Mouse (Mus musculus) midbrain, embryonic 14.5 days (tissue): ENCODE data around the gene Agmat. TPM values are rescaled to one million over a fixed set of nuclear protein-coding genes. Genes with fewer than 3 reads are reported as not detected.
"Not testable (repeated sequence)": the region's sequence is repeated elsewhere in the genome, so short reads cannot be mapped to it uniquely, and the experiment has no call there.

Experiments
- ATAC-seq: fragments of 200-750 bp; cut with Nextera tagmentation; 2 replicates; pipeline ENCODE4 v1.8.0; 2017; ENCODE audit warnings: moderate number of reproducible peaks, moderate library complexity; ENCODE audit not compliant: low FRiP score, low TSS enrichment
- DNase-seq: peaks from one replicate; pipeline ENCODE4 v3.0.0-alpha.2; 2015
- H3K27ac ChIP-seq: fragments of 300-500 bp; sonication (generic); replicated peaks from 2 replicates; pipeline ENCODE4 v1.5.1; 2014; ENCODE audit warnings: mild to moderate bottlenecking, low read depth, low read length, moderate library complexity
- H3K27me3 ChIP-seq: fragments of 300-500 bp; sonication (generic); 2 replicates; pipeline ENCODE4 v1.6.1; 2014; ENCODE audit warnings: low read length, control low read depth, mixed read lengths; ENCODE audit not compliant: control insufficient read depth, insufficient read depth
- H3K36me3 ChIP-seq: fragments of 300-500 bp; sonication (generic); 2 replicates; pipeline ENCODE4 v1.6.1; 2014; ENCODE audit warnings: low read length, control low read depth; ENCODE audit not compliant: control insufficient read depth, insufficient read depth
- H3K4me1 ChIP-seq: fragments of 300-500 bp; sonication (generic); 2 replicates; pipeline ENCODE4 v1.6.1; 2014; ENCODE audit warnings: mild to moderate bottlenecking, antibody characterized with exemption, low read length, control low read depth; ENCODE audit not compliant: control insufficient read depth, insufficient read depth
- H3K4me2 ChIP-seq: fragments of 300-500 bp; sonication (generic); 2 replicates; pipeline ENCODE4 v1.6.1; 2014; ENCODE audit warnings: mild to moderate bottlenecking, low read length, moderate library complexity
- H3K4me3 ChIP-seq: fragments of 300-500 bp; sonication (generic); replicated peaks from 2 replicates; pipeline ENCODE4 v1.5.1; 2014; ENCODE audit warnings: low read depth, low read length
- H3K9ac ChIP-seq: fragments of 300-500 bp; sonication (generic); replicated peaks from 2 replicates; pipeline ENCODE4 v1.6.1; 2014; ENCODE audit warnings: mild to moderate bottlenecking, low read length, moderate library complexity
- H3K9me3 ChIP-seq: fragments of 300-500 bp; sonication (generic); 2 replicates; pipeline ENCODE4 v1.6.1; 2016; ENCODE audit warnings: low read length, control low read depth, mixed read lengths; ENCODE audit not compliant: control insufficient read depth
- WGBS: fragments of 180-500 bp; shearing (Covaris S2); extraction: QIAGEN DNeasy Blood & Tissue Kit; methylation state at CpG from one replicate; pipeline ENCODE4 v1.1.7; 2014; 5-methylcytosine and 5-hydroxymethylcytosine counted together
- polyA plus RNA-seq: library from polyadenylated mRNA; unstranded; fragments of >200 nt; fragmentation: Nextera tagmentation; extraction: Ambion mirVana; gene quantifications from 2 replicates; pipeline ENCODE4 v1.2.1, GENCODE M21; 2014

Agmat gene
- polyA plus RNA-seq, 1 experiment from 2014 or later = not detected

GRCm38 (mm10) chr4:141763476-141763875 is 17.0 kb downstream of the Agmat start:
- Histone ChIP-seq H3K36me3 (peaks cover 73% of the 10 kb centered on the region), H3K9ac (no peak overlapping the region), H3K4me1 (no peaks in the 10 kb centered on the region), H3K27ac (no peak overlapping the region), H3K4me3 (no peak overlapping the region), H3K9me3 (no peaks in the 10 kb centered on the region), H3K4me2 (no peak overlapping the region), H3K27me3 (no peaks in the 10 kb centered on the region)
- WGBS = 94% methylated on average over 12 of the region's 12 CpGs
- no peak for ATAC-seq
- DNase-seq = no peak

GRCm38 (mm10) chr4:141765008-141765407 is 18.5 kb downstream of the Agmat start:
- ATAC-seq (no peak), DNase-seq (no peak)
- 98% methylated on average over 3 of the region's 3 CpGs for WGBS
- no peak overlapping the region for H3K9ac ChIP-seq
- no peak overlapping the region for H3K27ac ChIP-seq
- no peaks in the 10 kb centered on the region for H3K4me1 ChIP-seq
- H3K4me2 ChIP-seq = no peak overlapping the region
- H3K27me3 ChIP-seq = no peaks in the 10 kb centered on the region
- H3K4me3 ChIP-seq = no peak overlapping the region
- no peaks in the 10 kb centered on the region for H3K9me3 ChIP-seq
- peaks cover 88% of the 10 kb centered on the region for H3K36me3 ChIP-seq

- ATAC-seq = no peak
- H3K4me2 ChIP-seq = no peak overlapping the region
These were observed 19.8 kb downstream of the Agmat start for GRCm38 (mm10) chr4:141766316-141766667.

GRCm38 (mm10) chr4:141766668-141767352 is 20.3 kb downstream of the Agmat start:
- DNase-seq = peak; percentile 79
- Histone ChIP-seq H3K4me3 (no peak overlapping the region), H3K27ac (peak overlapping the region; percentile 65), H3K4me2 (no peak overlapping the region), H3K36me3 (peaks cover 94% of the 10 kb centered on the region), H3K9me3 (no peaks in the 10 kb centered on the region), H3K27me3 (no peaks in the 10 kb centered on the region), H3K9ac (no peak overlapping the region), H3K4me1 (no peaks in the 10 kb centered on the region)
- ATAC-seq = no peak
- WGBS = 61% methylated on average over 19 of the region's 19 CpGs

More at GRCm38 (mm10) chr4:141766316-141766667, 19.8 kb downstream of the Agmat start:
- 78% methylated on average over 8 of the region's 8 CpGs for WGBS
- peak; percentile 17 for DNase-seq
- Histone ChIP-seq H3K9me3 (no peaks in the 10 kb centered on the region), H3K4me3 (no peak overlapping the region), H3K27ac (peak overlapping the region; percentile 65), H3K27me3 (no peaks in the 10 kb centered on the region), H3K36me3 (peaks cover 94% of the 10 kb centered on the region), H3K4me1 (no peaks in the 10 kb centered on the region), H3K9ac (no peak overlapping the region)

- Histone ChIP-seq H3K4me2 (no peak overlapping the region), H3K4me3 (no peak overlapping the region), H3K4me1 (no peaks in the 10 kb centered on the region), H3K27ac (peak overlapping the region; percentile 65; the same call in 1 of the 2 replicates), H3K27me3 (no peaks in the 10 kb centered on the region), H3K9ac (no peak overlapping the region), H3K36me3 (peaks cover 94% of the 10 kb centered on the region), H3K9me3 (no peaks in the 10 kb centered on the region)
- no peak for DNase-seq
- no peak for ATAC-seq
- WGBS = 81% methylated on average over 19 of the region's 19 CpGs
These were observed 21.0 kb downstream of the Agmat start for GRCm38 (mm10) chr4:141767353-141768036.

GRCm38 (mm10) chr4:141769501-141770160 is 23.2 kb downstream of the Agmat start:
- no peaks in the 10 kb centered on the region for H3K9me3 ChIP-seq
- no peak overlapping the region for H3K4me2 ChIP-seq
- H3K36me3 ChIP-seq = peaks cover 94% of the 10 kb centered on the region
- no peak for DNase-seq
- no peaks in the 10 kb centered on the region for H3K27me3 ChIP-seq
- no peaks in the 10 kb centered on the region for H3K4me1 ChIP-seq
- H3K27ac ChIP-seq = no peak overlapping the region
- no peak for ATAC-seq
- H3K9ac ChIP-seq = no peak overlapping the region
- WGBS = 88% methylated on average over 8 of the region's 8 CpGs
- no peak overlapping the region for H3K4me3 ChIP-seq

- H3K36me3 ChIP-seq = peaks cover 98% of the 10 kb centered on the region
- no peak overlapping the region for H3K27ac ChIP-seq
- WGBS = 93% methylated on average over 8 of the region's 8 CpGs
- no peaks in the 10 kb centered on the region for H3K4me1 ChIP-seq
- no peaks in the 10 kb centered on the region for H3K9me3 ChIP-seq
- no peak overlapping the region for H3K4me2 ChIP-seq
- H3K27me3 ChIP-seq = no peaks in the 10 kb centered on the region
- no peak overlapping the region for H3K4me3 ChIP-seq
- H3K9ac ChIP-seq = no peak overlapping the region
- ATAC-seq = no peak
- no peak for DNase-seq
These were observed 25.4 kb downstream of the Agmat start for GRCm38 (mm10) chr4:141771823-141772222.

GRCm38 (mm10) chr4:141773019-141773418 is 26.5 kb downstream of the Agmat start:
- not testable (repeated sequence) for H3K4me1 ChIP-seq, H3K27me3 ChIP-seq, H3K9ac ChIP-seq, DNase-seq, H3K4me3 ChIP-seq, H3K27ac ChIP-seq, H3K4me2 ChIP-seq, ATAC-seq, H3K9me3 ChIP-seq
- 86% methylated on average over 4 of the region's 4 CpGs for WGBS
- H3K36me3 ChIP-seq = peaks cover 95% of the 10 kb centered on the region
